ENCODE assay signal across 14 mouse cellular contexts in genomic region chr8:30570547-30570946, GRCm38 (mm10).
"Had no signal": no experiment of that assay in that cellular context is flagged by ENCODE, and none has a peak within 500 bp of the region (broad histone marks: within the 10 kb centered on the region; RNA-seq: fewer than 3 reads in every experiment).

No protein-coding gene starts in this region.

- H3K4me2 ChIP-seq: liver, embryonic 13.5 days; midbrain, embryonic 12.5 days; midbrain, embryonic 15.5 days; neural tube, embryonic 12.5 days; neural tube, embryonic 15.5 days had no signal

- H3K27me3 ChIP-seq: liver, embryonic 13.5 days; midbrain, embryonic 12.5 days; midbrain, embryonic 15.5 days; neural tube, embryonic 12.5 days; neural tube, embryonic 15.5 days had no signal

- H3K27ac ChIP-seq: left cerebral cortex, adult 2 months; liver, embryonic 13.5 days; midbrain, embryonic 12.5 days; midbrain, embryonic 15.5 days; neural tube, embryonic 12.5 days; neural tube, embryonic 15.5 days had no signal

- H3K9me3 ChIP-seq: liver, embryonic 13.5 days; midbrain, embryonic 12.5 days; midbrain, embryonic 15.5 days; neural tube, embryonic 12.5 days; neural tube, embryonic 15.5 days had no signal

- DNase-seq: kidney, postnatal 10 days; kidney, postnatal 36 days; layer of hippocampus, postnatal 36 days; liver, embryonic 13.5 days; lung, adult 2 months; lung, postnatal 14 days; lung, postnatal 4 days; thymus, adult 18-20 months; thymus, postnatal 36 days had no signal

- ATAC-seq: midbrain, embryonic 15.5 days had no signal

- H3K9ac ChIP-seq: liver, embryonic 13.5 days; midbrain, embryonic 12.5 days; midbrain, embryonic 15.5 days; neural tube, embryonic 12.5 days; neural tube, embryonic 15.5 days had no signal

- H3K4me3 ChIP-seq: left cerebral cortex, adult 2 months; liver, embryonic 13.5 days; midbrain, embryonic 12.5 days; midbrain, embryonic 15.5 days; neural tube, embryonic 12.5 days; neural tube, embryonic 15.5 days had no signal

- H3K36me3 ChIP-seq: liver, embryonic 13.5 days; midbrain, embryonic 12.5 days; midbrain, embryonic 15.5 days; neural tube, embryonic 12.5 days; neural tube, embryonic 15.5 days had no signal

- H3K4me1 ChIP-seq: liver, embryonic 13.5 days; midbrain, embryonic 12.5 days; midbrain, embryonic 15.5 days; neural tube, embryonic 12.5 days; neural tube, embryonic 15.5 days had no signal
